Mouse (Mus musculus) forebrain, embryonic 13.5 days (tissue): ENCODE data around the gene Rps6ka3. TPM values are rescaled to one million over a fixed set of nuclear protein-coding genes. Genes with fewer than 3 reads are reported as not detected.
A peak's percentile ranks its signal among the peaks of the same experiment; 100 is the strongest.

Source experiments
- ATAC-seq: fragments of 200-750 bp; cut with Nextera tagmentation; 2 replicates; pipeline ENCODE4 v1.8.0; 2017
- H3K27ac ChIP-seq: fragments of 300-500 bp; sonication (generic); 2 replicates; pipeline ENCODE4 v1.5.1; 2015; ENCODE audit warnings: inconsistent platforms, mild to moderate bottlenecking, moderate library complexity
- H3K27me3 ChIP-seq: fragments of 300-500 bp; sonication (generic); 2 replicates; pipeline ENCODE4 v1.6.1; 2015; ENCODE audit warnings: mild to moderate bottlenecking, inconsistent platforms
- H3K36me3 ChIP-seq: fragments of 300-500 bp; sonication (generic); 2 replicates; pipeline ENCODE4 v1.6.1; 2015; ENCODE audit warnings: mild to moderate bottlenecking, inconsistent platforms; ENCODE audit not compliant: poor library complexity, severe bottlenecking
- H3K4me1 ChIP-seq: fragments of 300-500 bp; sonication (generic); 2 replicates; pipeline ENCODE4 v1.6.1; 2015; ENCODE audit warnings: inconsistent platforms
- H3K4me2 ChIP-seq: fragments of 300-500 bp; sonication (generic); 2 replicates; pipeline ENCODE4 v1.6.1; 2015; ENCODE audit warnings: inconsistent platforms, mild to moderate bottlenecking, moderate library complexity
- H3K4me3 ChIP-seq: fragments of 300-500 bp; sonication (generic); 2 replicates; pipeline ENCODE4 v1.5.1; 2015; ENCODE audit warnings: mild to moderate bottlenecking, inconsistent platforms
- H3K9ac ChIP-seq: fragments of 300-500 bp; sonication (generic); 2 replicates; pipeline ENCODE4 v1.6.1; 2015; ENCODE audit warnings: mild to moderate bottlenecking, inconsistent platforms
- H3K9me3 ChIP-seq: fragments of 300-500 bp; sonication (generic); replicated peaks from 2 replicates; pipeline ENCODE4 v1.6.1; 2016; ENCODE audit warnings: inconsistent platforms
- WGBS: fragments of 180-500 bp; shearing (Covaris S2); methylation state at CpG from one replicate; pipeline ENCODE4 v1.1.7; 2015; 5-methylcytosine and 5-hydroxymethylcytosine counted together
- polyA plus RNA-seq: library from polyadenylated mRNA; unstranded; fragments of >200 nt; fragmentation: Nextera tagmentation; extraction: Ambion mirVana; gene quantifications from 2 replicates; pipeline ENCODE4 v1.2.1, GENCODE M21; 2015

Gene Rps6ka3
- polyA plus RNA-seq, 1 experiment from 2014 or later: 3.4 TPM

- H3K9me3 ChIP-seq: no peaks in the 10 kb centered on the region
- peak overlapping the region; percentile 63 for H3K4me3 ChIP-seq
- H3K4me2 ChIP-seq: peak overlapping the region; percentile 65
- H3K36me3 ChIP-seq: no peaks in the 10 kb centered on the region
- WGBS: 13% methylated on average over 38 of the region's 57 CpGs
- H3K4me1 ChIP-seq: no peaks in the 10 kb centered on the region
- peak overlapping the region; percentile 89 for H3K27ac ChIP-seq
- peak overlapping the region; percentile 78 for H3K9ac ChIP-seq
- no peaks in the 10 kb centered on the region for H3K27me3 ChIP-seq
- ATAC-seq: peak; percentile 57
These were observed 46.1 kb downstream of the Rps6ka3 start for GRCm38 (mm10) chrX:159256040-159256852.

GRCm38 (mm10) chrX:159256921-159257421 lies 46.9 kb downstream of the Rps6ka3 start:
- H3K27ac ChIP-seq: no peak overlapping the region
- no peak for ATAC-seq
- H3K9me3 ChIP-seq: no peaks in the 10 kb centered on the region
- H3K36me3 ChIP-seq: no peaks in the 10 kb centered on the region
- H3K4me1 ChIP-seq: no peaks in the 10 kb centered on the region
- H3K27me3 ChIP-seq: no peaks in the 10 kb centered on the region
- peak overlapping the region; percentile 63 for H3K4me3 ChIP-seq
- H3K9ac ChIP-seq: peak overlapping the region; percentile 78
- peak overlapping the region; percentile 65 for H3K4me2 ChIP-seq
- 25% methylated on average over 20 of the region's 20 CpGs for WGBS

- Histone ChIP-seq H3K4me3 (no peak overlapping the region), H3K4me2 (no peak overlapping the region), H3K27me3 (no peaks in the 10 kb centered on the region), H3K36me3 (no peaks in the 10 kb centered on the region), H3K9me3 (no peaks in the 10 kb centered on the region), H3K27ac (no peak overlapping the region), H3K9ac (no peak overlapping the region), H3K4me1 (no peaks in the 10 kb centered on the region)
- WGBS: 48% methylated on average over 3 of the region's 3 CpGs
- no peak for ATAC-seq
These were observed 54.6 kb downstream of the Rps6ka3 start for GRCm38 (mm10) chrX:159264681-159265080.

DNA sequence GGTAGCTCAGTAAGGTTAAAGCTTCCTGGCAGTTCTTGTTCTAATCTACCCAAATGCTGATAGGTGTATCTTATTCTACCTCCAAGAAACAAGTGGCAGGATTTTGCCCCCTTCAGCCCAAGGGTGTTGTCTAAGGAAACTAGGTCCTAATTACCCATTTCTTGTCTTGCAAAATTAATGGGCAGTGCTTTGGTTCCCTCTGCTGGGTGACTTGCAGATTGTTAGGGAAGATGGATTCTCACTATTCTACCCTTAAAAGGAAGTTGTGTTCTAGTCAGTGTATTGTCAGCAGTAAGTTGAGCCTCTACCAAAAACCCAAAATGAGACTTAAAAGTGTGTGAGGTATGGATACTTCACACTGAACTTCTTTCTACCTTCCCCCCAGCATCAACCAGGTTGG lies 59.0 kb downstream of the Rps6ka3 start:
- no peaks in the 10 kb centered on the region for H3K9me3 ChIP-seq
- no peaks in the 10 kb centered on the region for H3K4me1 ChIP-seq
- no peak overlapping the region for H3K27ac ChIP-seq
- no peak for ATAC-seq
- H3K36me3 ChIP-seq: no peaks in the 10 kb centered on the region
- H3K4me3 ChIP-seq: no peak overlapping the region
- H3K4me2 ChIP-seq: no peak overlapping the region
- no peak overlapping the region for H3K9ac ChIP-seq
- H3K27me3 ChIP-seq: no peaks in the 10 kb centered on the region

DNA sequence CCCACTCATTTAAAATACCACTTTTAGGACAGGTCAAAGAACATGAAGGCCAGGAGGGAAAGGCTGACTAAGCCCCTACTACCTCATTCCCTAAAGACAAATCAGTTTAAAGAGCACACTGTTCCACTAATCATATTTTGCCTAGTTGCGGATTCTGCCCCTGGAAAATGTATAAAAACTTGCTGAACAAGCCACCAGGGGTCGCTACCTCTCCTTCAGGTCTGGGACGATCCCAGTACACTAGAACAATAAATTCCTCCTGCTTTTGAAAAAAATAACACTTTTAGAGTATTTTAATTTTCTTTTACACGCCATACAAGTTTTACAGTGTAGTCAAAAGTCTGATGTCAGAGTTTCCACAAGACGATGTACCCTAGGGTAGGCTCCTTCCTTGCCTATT lies 76.7 kb downstream of the Rps6ka3 start:
- no peaks in the 10 kb centered on the region for H3K27me3 ChIP-seq
- H3K27ac ChIP-seq: no peak overlapping the region
- WGBS: 65% methylated on average over 5 of the region's 5 CpGs
- no peaks in the 10 kb centered on the region for H3K36me3 ChIP-seq
- ATAC-seq: no peak
- no peak overlapping the region for H3K4me2 ChIP-seq
- no peaks in the 10 kb centered on the region for H3K9me3 ChIP-seq
- H3K4me3 ChIP-seq: no peak overlapping the region
- H3K4me1 ChIP-seq: no peaks in the 10 kb centered on the region
- H3K9ac ChIP-seq: no peak overlapping the region

DNA sequence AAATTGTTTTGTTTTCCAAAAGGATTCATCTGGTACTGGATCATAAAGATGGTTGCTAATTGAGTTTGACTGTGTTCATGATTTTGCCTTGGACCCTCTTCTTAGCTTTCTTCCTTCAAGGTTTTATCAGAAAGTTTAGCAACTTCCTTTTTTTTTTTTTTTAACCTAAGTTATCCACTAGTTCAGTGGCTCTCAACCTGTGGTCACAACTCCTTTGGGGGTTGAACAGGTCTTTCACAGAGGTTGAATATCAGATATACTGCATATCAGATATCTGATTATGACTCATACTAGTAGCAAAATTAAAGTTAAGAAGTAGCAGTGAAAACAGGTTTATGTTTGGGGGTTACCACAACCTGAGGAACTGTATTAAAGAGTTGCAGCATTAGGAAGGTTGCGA lies 85.8 kb downstream of the Rps6ka3 start:
- no peaks in the 10 kb centered on the region for H3K27me3 ChIP-seq
- no peak for ATAC-seq
- H3K4me1 ChIP-seq: no peaks in the 10 kb centered on the region
- H3K9me3 ChIP-seq: no peaks in the 10 kb centered on the region
- H3K4me2 ChIP-seq: no peak overlapping the region
- no peak overlapping the region for H3K27ac ChIP-seq
- H3K36me3 ChIP-seq: no peaks in the 10 kb centered on the region
- no peak overlapping the region for H3K4me3 ChIP-seq
- H3K9ac ChIP-seq: no peak overlapping the region
- 93% methylated on average over 1 of the region's 1 CpGs for WGBS

- H3K36me3 ChIP-seq: no peaks in the 10 kb centered on the region
- ATAC-seq: no peak
These were observed 92.5 kb downstream of the Rps6ka3 start for GRCm38 (mm10) chrX:159302349-159303311.

DNA sequence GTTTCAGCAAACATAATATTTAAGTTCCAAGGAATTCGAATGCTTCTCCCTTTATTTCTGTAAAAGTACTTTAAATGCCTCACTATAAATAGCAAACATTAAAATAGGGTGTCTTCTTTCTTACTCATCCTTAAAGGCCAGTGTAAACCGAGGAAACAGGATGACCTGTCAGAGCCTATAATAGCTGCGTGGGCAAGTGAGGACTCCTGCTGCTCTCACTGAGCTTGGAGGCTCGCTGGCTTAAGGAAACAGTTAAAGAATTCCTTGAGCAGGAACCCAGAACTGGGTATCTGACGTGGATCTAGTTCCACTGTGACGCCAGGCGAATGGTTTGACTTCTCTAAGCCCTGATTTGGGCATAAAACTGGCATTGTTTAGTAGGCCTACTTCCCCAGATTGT lies 105.2 kb downstream of the Rps6ka3 start:
- H3K4me3 ChIP-seq: no peak overlapping the region
- ATAC-seq: no peak
- no peak overlapping the region for H3K27ac ChIP-seq
- H3K27me3 ChIP-seq: no peaks in the 10 kb centered on the region
- no peaks in the 10 kb centered on the region for H3K36me3 ChIP-seq
- H3K9ac ChIP-seq: no peak overlapping the region
- H3K4me2 ChIP-seq: no peak overlapping the region
- H3K4me1 ChIP-seq: no peaks in the 10 kb centered on the region
- WGBS: 48% methylated on average over 7 of the region's 7 CpGs
- no peaks in the 10 kb centered on the region for H3K9me3 ChIP-seq

More at GRCm38 (mm10) chrX:159302349-159303311, 92.5 kb downstream of the Rps6ka3 start:
- no peaks in the 10 kb centered on the region for H3K4me1 ChIP-seq
- H3K27me3 ChIP-seq: no peaks in the 10 kb centered on the region
- WGBS: 86% methylated on average over 11 of the region's 11 CpGs
- no peaks in the 10 kb centered on the region for H3K9me3 ChIP-seq
- H3K4me3 ChIP-seq: no peak overlapping the region
- no peak overlapping the region for H3K4me2 ChIP-seq
- no peak overlapping the region for H3K9ac ChIP-seq
- no peak overlapping the region for H3K27ac ChIP-seq

GRCm38 (mm10) chrX:159321342-159321741 lies 111.2 kb downstream of the Rps6ka3 start:
- no peak overlapping the region for H3K9ac ChIP-seq
- no peak overlapping the region for H3K4me2 ChIP-seq
- H3K36me3 ChIP-seq: no peaks in the 10 kb centered on the region
- no peak overlapping the region for H3K4me3 ChIP-seq
- H3K27ac ChIP-seq: no peak overlapping the region
- no peaks in the 10 kb centered on the region for H3K9me3 ChIP-seq
- WGBS: 26% methylated on average over 8 of the region's 8 CpGs
- H3K4me1 ChIP-seq: no peaks in the 10 kb centered on the region
- peak; percentile 63; the same call in 1 of the 2 replicates for ATAC-seq
- H3K27me3 ChIP-seq: no peaks in the 10 kb centered on the region

DNA sequence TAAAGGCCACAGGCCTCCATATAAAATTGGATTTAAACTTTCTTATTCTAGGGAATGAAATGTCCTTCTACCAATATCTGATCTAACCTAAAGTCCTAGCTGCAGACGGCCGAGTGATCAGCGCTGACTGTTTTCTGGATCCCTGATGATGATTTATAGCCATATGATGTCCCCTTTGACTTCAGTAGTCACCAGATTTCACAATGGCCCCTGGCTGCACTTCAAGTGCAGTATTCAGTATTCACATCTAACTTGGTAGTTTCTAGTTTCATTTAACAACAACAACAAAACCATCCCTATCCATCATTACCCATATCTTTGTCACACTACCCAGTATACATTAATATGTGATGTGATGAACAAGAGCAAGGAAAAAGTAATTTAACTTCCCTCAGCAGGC lies 154.4 kb downstream of the Rps6ka3 start:
- Histone ChIP-seq H3K9me3 (no peaks in the 10 kb centered on the region), H3K27ac (no peak overlapping the region), H3K4me2 (no peak overlapping the region), H3K27me3 (no peaks in the 10 kb centered on the region), H3K36me3 (peaks cover 10% of the 10 kb centered on the region), H3K4me1 (no peaks in the 10 kb centered on the region), H3K9ac (no peak overlapping the region), H3K4me3 (no peak overlapping the region)
- no peak for ATAC-seq
- WGBS: 97% methylated on average over 3 of the region's 3 CpGs

GRCm38 (mm10) chrX:159371831-159372752 lies 162.0 kb downstream of the Rps6ka3 start, which contains the start of gene Eif1ax:
Eif1ax (plus strand) TSS chrX:159372178.
- H3K36me3 ChIP-seq: peaks cover 7% of the 10 kb centered on the region; the same call in 1 of the 2 replicates
- peak within 1 kb of the TSS; percentile 71 for H3K9ac ChIP-seq
- H3K4me3 ChIP-seq: peak within 1 kb of the TSS; percentile 65
- H3K4me1 ChIP-seq: 0 out of 2 replicates have a peak, but pooled peaks cover 7% of the 10 kb centered on the region
- H3K9me3 ChIP-seq: no peaks in the 10 kb centered on the region
- 16% methylated on average over 40 of the region's 76 CpGs for WGBS
- H3K27me3 ChIP-seq: no peaks in the 10 kb centered on the region
- peak; percentile 99 for ATAC-seq
- peak within 1 kb of the TSS; percentile 70 for H3K27ac ChIP-seq
- peak within 1 kb of the TSS; percentile 58 for H3K4me2 ChIP-seq
